Mouse (Mus musculus): ENCODE results near the gene Itga5. TPM values are rescaled to one million over a fixed set of nuclear protein-coding genes. Genes with fewer than 3 reads are reported as not detected.

Itga5 gene
- total RNA-seq, 2 experiments from 2014 or later = 8.7 to 9.1 TPM

DNA sequence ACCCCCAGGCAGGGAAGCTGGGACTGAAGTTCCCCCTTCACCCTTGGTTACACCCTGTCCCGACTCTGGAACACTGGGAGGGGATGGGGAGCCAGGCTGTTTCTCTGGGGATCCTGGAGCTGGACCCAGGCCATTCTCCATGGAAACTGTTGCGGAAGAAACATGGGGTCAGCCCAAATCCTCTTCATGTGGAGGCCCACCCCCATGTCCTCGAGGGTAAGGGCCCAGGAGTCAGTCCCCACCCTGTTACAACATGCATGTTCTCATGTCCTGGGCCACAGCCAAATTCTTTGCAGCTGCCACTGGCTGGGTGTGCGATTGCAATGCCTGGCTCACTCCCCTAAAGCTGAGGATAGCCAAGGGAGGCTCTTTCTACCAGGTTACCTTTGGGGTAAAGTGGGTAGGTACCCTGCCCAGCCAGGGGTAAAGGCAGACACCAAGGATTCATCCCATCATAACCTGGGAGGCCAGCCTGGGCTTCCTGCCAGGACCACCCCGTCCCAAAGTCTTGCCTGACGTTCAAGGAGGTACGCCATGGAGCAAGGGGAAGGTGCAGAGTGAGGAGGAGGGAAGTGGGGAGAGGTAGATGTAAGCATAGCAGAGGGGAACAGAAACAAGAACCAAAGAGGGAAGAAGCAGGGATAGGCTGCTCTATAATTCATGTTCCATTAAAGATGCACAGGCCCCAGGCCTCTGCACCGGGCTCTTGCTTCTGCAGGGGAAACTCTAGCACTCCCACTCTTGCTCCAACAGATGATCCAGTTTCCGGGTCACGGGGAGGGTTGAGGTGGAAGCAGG is 50.4 kb downstream of the Itga5 start:
- intact Hi-C loops (cut with DNase I) = no loop called here
- peak; percentile 81 to 83 for DNase-seq

DNA sequence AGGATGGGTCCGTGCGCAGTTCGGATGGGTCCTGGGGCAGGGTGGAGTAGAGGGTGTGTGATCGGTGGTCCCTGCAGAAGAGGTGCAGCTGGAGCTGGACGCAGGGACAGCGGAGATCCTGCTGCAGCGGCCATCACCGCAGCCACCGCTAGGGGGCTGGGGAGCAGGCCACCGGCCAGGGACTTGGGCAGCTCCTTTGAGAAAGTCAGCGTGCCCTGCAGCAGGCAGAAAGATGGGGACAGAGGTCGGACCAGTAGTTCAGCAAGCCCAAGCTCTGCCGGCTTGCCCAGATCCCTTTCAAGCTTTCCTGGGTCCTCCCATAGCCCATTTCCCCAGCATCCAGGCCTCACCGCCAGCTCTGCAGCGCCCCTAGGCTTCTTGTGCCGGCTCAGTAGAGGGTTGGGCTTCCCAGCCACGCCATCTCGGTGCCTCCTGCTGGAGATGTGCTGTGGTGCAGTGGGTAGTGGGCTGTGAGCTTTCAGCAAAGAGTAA is 51.5 kb downstream of the Itga5 start:
- DNase-seq = peak; percentile 78 to 79
- intact Hi-C loops (cut with DNase I) = no loop called here

DNA sequence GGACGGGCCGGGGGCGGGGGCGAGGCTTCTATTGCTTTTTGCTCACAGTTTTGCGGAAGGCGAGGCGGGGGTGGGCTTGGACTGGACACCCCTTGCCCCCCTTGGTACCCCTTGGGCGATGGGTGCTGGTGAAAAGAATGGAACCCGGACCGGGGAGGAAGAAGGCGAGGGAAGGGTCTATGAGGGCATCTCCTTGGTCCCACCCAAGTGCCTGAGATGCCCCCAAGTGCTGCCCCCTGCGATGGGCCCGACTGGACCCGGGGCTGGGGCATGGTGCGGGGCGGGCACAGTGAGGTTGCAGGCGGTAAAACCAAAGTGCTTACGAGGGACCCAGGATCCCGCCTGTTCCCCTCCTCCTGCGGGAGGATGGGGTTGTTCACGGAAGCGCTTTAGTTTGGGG is 52.4 kb downstream of the Itga5 start:
- intact Hi-C loops (cut with DNase I) = no loop called here
- DNase-seq = no peak

DNA sequence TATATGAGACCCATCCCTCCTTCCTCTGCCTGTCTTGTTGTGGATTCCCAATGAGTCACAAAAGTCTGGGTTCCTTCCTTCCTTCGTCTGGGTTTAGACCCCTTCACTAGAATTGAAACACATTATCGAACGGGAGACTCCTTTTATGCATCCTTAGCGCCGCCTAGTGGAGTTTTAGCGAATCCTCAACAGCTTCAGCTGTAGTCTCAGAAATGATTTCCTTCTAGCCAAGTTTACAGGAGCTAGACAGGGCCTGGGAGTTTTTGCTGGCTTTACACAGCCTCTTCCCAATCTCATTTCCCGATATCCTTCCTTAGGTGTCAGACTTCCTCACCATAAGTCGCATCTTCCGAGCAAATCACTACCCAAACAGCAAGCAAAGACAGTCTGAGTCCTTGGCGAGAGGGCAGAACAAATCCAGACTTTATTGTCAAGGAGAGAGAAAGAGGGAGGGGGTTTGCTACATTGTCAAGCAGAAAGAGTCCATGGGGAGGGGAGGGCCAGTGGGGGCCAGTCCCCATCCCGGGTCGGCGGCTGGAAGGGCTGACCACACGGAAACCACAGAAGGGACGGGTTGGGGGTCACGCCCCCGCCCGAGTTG is 53.0 kb downstream of the Itga5 start:
- no peak for DNase-seq
- intact Hi-C loops (cut with DNase I) = no loop called here

DNA sequence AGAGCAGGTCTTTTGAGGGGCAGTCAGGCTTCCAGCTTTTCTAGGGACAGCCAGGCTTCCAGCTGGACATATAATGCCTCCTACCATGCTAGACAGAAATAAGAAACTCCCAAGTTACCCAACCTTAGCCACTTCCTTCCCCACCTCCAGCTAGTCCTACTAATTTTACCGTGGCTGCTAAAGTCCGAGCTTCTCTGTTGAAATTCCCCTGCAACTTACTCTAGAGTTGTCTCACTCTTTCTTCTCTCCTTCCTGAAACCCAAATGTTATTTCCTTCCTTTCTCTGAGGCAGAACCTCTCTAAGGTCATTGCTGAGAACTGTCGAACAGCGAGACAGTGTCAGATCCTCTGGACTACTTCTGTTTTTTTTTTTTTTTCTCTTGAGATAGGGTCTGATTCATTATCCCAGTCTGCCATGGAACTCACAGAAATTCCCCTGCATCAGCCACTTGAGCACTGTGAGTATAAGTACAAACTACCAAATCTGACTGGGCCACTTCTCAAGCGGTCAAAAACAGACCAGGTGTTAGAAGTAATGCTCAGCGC is 56.1 kb downstream of the Itga5 start, which contains the start of gene Gpr84:
Gpr84 (minus strand) TSS at position 248 of the 546 bp plus-strand sequence.
- intact Hi-C loops (cut with DNase I) = no loop called here
- no peak for DNase-seq

DNA sequence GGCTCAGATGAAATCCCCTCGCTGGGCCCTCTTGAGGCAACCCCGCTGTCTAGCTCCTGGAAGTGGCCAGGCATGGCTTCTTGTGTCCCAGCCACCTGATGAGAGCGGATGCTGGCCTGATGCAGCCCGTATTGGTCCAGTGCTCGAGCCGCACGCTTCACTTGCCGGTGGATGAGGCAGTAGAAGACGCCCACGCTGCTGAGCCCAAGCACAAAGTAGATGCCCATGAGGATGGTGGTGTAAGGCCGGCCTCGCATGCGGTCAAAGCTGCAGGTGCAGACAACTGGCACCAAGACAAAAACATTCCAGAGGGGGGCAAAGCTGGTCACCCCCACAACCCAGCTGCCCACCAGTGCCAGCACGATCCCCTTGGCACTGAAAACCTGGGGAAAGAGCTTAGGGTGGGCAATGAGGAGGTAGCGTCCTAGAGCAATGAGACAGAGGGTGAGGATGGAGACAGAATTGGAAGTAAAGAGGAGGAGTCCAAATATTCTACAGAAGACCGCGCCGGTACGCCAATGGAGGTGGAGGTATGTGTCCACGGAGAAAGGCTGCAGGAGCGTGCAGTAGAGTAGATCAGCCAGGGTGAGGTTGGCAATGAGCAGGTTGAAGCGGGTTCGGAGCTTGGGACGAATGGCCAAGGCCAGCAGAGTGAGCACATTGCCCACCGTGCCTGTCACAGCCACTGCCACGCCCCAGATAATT is 57.5 kb downstream of the Itga5 start:
- intact Hi-C loops (cut with DNase I) = loop anchor here (2.0 to 5.0 kb wide), 2 partner anchors 58 to 102 kb away; no protein-coding TSS in a partner anchor
- DNase-seq = no peak

DNA sequence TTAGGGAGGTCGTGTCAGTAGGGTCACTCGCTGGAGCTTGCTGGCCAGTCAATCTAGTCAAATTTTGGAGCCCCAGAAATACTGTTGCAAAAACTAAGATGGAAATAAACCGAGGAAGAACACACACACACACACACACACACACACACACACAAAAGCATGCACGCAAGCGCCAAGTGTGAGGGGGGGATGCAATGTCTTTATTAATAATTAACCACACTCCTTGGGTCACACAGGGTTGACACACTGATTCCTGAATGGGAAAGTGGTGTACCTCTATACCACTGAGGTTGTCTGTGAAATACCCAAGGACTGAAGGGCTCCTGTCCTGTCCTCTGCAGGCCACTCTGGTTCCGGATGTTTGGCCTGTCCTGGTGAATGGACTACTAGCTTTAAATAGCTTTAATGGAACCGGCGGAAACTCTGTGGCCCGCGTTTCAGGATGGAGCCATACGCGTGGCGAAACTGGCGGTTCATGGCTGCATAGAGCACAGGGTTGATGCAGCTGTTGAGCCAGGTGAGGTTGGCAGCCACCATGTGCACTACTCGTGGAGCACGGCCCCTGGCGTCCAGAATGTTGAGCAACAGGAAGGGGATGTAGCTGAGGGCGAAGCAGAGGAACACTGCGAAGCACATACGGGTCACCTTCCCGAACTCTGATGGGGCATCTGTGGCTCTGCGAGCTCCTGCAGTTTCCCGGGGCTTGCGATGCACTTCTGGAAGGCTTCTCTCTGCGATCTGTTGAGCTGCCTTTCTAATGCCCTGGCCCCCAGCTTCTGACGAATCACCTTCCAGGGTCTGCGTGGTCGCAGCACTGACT is 58.3 kb downstream of the Itga5 start:
- intact Hi-C loops (cut with DNase I) = loop anchor here (2.0 to 5.0 kb wide), 2 partner anchors 57 to 101 kb away; no protein-coding TSS in a partner anchor
- DNase-seq = no peak

DNA sequence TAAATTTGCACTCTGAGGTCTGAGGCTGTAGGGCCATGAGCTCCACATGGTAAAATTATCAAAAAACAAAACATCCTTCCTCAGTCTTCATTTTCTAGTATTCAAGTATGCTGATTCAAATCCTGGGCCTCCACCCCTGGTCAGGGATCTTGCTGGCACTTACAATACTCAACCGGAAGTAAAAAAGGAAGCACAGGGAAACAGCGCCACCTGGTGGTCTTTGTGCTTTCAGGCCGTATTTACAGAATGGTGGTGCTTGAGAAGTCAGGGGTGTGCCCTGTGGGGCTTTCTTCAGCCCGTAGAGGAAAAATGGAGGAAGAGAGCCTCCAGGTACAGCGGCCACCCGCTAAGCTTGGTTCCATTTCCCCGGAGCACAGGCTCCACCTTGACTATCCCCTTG is 59.4 kb downstream of the Itga5 start:
- intact Hi-C loops (cut with DNase I) = loop anchor here (2.0 to 5.0 kb wide), 2 partner anchors 100 to 342 kb away; no protein-coding TSS in a partner anchor
- peak; percentile 87 to 93 for DNase-seq

DNA sequence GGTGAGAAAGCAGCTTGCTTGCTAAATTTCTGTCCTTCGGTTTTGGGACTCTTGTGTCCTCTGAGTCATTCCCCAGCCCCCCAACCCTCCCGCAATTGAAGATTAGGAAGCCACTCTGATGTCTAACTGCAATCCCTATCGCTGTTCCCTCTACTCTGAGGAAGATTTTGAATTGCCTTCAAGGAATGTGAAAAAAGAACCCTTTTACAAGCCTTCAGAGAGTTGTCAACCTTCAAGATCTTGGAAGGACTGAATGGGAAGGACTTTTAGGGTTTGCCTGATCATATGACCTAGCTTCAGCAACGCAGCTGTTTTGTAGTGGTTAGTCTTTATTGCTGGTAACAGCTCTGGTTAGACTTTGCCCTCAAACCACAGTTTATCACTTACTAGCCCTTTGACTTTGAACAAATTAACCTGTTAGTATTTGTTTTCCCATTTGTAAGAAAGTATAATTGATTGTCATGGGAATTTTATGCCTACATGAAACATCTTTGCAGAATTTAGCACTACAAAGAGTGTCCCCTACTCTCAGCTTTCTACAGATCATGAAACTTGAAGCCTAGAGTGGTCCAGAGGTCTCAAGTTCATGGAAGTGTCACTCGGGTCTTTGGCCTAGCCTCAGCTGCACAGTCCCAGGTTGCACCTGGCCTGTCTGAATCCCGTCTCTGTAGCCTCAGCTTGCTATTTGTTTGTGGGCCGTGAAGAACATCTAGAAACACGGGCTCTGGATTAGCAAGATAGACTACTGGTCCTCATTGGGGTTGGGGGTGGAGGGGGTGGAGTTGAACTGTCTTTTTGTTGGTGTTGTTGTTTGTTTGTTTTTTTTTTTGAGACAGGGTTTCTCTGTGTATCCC is 60.5 kb downstream of the Itga5 start:
- intact Hi-C loops (cut with DNase I) = loop anchor here (2.0 to 5.0 kb wide), 3 partner anchors 99 to 341 kb away; no protein-coding TSS in a partner anchor
- DNase-seq = no peak

DNA sequence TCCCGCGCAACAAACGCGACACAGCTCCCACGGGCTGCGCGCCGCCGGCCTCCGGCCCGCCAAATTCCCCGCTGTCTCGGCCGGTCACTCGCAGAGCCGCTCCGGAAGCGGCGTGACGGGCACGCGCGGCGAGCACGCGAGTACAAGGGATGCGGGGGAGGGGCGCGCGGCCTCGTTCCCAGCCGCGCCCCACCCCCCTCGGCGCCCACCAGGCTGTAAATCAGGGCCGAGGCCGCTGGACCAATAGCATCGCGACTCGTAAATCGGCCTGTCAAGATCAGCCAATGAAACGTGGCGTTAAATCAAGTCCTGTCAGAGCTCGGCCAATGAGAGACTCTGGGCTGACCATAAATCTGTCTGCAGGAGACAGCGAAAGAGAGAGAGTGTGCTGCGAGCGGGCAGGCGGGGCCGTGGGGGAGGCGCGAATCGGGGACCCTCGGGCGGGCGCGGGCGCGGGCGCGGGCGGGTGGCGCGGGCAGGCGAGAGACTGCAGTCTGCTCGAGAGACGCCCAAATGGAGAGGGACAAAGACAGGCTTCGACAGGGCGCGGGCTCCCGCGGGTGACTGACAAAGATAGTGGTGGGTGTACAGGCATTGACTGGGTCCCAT is 61.4 kb downstream of the Itga5 start:
- intact Hi-C loops (cut with DNase I) = loop anchor here (2.0 to 5.0 kb wide), 2 partner anchors 98 to 122 kb away; no protein-coding TSS in a partner anchor
- peak; percentile 89 for DNase-seq

DNA sequence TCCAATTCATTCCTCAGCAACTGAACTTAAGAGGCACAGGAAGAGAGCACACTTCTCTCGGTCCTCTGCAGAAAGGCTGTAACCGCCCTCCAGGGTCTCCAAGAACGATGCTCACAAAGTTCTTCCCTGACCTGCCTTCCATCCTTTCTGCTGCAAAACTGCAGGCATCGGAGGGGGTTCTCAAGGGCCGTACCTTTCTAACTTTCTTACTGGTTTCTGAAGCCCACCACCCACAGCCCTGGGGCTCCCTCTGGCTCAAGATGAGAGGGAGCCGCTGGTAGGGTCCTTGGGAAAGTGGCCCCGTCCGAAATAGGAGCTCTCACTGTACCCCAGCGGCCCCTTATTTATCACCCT is 62.0 kb downstream of the Itga5 start:
- no peak for DNase-seq
- intact Hi-C loops (cut with DNase I) = loop anchor here (2.0 kb wide), 1 partner anchor 122 kb away; no protein-coding TSS in a partner anchor

DNA sequence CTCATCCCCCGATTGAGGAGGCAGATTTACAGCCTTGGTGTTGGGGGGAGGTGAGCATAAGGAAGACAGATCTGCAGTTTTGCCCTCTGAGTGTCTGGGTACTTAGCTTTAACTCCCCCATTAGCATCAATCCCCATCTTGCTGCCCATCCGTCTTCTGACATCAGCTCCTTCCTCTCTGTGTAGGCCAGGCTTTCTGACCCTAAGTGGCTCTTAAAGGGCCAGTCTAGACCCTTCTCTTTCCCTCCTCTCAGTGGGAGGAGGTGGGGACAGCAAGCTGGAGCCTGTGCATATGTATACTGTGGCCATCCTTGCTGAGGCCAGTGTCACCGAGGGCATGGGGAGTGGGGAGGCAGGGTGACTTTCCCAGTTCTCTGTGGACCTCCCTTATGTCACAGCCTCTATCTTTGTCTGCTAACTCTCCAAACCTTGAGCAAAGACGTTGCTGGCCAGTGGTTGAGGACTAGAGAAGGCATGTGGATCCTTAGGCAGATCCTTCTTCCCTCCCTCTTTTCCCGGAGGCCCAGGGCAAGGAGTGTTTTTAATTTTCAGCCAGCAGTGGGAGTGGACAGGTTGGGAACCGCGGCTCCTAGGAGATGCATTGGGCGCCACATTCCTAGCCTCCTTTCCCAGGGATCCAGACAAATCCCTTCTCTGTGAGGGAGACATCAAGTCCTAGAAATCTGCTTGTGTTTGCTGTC is 62.5 kb downstream of the Itga5 start:
- DNase-seq = no peak
- intact Hi-C loops (cut with DNase I) = loop anchor here (2.0 kb wide), 1 partner anchor 121 kb away; no protein-coding TSS in a partner anchor

DNA sequence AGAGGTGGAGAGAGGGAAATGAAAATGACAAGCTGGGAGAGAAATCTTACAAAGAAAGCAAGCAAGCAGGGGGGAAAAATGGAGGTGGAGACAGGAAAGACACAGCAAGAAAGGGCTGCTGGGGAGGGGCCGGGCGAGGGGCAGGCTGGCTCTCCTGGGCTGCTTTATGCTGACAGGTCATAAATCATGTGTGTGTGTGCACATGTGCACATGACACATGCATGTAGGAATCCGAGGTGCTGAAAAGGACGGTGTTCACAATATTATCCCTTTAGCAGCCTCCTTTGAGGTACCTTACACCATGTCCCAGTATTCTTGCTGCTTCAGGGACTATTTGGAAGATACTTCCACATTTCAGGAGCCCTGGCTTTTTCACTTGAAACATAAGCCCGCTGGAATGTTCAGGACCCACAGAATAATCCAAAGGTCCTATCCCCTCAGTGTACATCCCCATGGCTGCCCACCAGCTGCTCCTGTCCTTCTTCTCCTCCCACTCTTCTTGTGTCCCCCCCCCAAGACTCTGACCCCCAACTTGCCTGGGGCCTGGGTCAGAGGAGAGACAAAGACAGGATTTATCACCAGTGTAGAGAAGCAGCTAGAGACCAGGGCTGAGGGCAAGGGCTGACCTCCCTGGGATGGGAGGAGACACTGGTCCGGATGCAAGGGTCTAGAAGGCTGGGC is 64.1 kb downstream of the Itga5 start:
- intact Hi-C loops (cut with DNase I) = no loop called here
- DNase-seq = no peak

DNA sequence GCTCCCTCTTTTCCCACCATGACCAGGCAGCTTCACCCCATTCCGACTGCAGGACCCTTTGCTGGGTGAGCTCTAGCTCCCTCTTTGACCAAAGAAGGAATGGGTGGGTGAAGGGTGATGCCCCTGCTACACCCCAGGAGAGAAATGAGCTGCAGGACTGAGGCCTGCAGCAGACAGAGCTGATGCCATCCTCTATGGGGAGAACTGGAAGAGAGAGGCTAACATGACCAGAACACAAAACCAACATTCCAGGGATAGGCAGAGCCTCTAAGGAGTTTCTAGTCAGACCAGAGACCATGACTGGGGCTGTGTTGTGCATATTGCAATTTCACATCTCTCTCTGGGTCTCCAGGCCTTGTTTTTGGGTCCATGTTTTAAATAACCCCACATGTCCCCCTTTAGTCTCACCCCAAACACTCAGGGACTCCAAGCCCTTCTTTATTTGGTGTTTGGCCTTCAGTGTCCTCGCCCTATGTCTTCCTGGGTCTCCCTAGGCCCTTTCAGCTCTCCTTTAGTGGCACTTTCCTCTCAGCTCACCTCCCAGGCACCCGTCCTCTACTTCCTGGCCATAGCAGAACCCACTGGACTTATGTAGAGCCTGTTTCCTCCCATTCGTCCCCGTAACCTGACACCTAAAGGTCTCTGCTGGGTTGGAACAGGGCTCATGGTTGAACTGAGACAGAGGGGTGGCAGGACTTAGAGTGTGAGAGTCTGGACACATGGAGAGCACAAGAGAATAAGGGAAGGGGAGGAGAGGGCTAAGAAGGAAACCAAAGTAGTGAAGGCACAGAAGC is 64.8 kb downstream of the Itga5 start:
- intact Hi-C loops (cut with DNase I) = no loop called here
- no peak for DNase-seq

DNA sequence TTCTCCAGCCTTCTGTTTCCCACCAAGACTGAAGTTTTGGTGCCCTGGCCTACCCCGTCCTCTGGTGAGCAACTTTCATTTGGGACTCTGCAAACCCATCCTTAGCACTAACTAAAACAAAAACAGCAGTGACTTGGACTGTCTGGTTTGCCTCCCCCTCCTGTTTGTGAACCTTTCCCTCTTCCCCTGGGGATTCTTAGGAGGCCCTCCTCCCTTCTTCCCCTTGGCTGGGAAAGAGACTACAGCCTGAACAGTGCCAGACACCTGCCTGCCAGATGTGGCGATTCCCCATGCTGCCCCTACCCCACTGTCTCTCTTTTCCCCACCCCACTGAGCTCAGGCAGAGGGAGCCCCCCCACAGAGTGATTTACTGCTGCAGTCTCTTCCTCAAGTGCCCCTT is 65.5 kb downstream of the Itga5 start:
- intact Hi-C loops (cut with DNase I) = no loop called here
- DNase-seq = no peak

DNA sequence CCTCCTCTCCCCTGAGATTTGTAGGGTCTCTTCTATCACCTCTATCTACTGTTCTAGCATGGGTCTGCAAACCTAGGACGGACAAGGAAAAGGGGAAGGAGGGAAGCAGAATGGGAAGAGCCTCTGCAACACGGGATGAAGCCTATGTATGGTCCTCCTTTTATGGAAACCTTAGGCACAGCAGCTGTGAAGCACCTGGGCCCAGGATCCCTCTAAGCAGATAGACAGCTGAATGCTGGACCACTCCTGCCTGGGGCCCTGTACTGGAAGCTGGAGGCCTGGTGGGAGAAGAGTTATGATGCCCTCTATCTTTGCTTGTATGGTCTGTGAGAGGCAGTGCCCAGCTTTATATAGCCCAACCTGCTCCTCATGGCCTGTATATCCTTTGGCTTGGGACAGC is 66.0 kb downstream of the Itga5 start:
- no peak for DNase-seq
- intact Hi-C loops (cut with DNase I) = no loop called here
